Mouse (Mus musculus): Measurements from ENCODE around the gene Lsm12. TPM values are rescaled to one million over a fixed set of nuclear protein-coding genes. Genes with fewer than 3 reads are reported as not detected.

Gene Lsm12
- total and polyA plus RNA-seq, 3 experiments, result 66.9 to 185 (median 78.9) TPM

DNA sequence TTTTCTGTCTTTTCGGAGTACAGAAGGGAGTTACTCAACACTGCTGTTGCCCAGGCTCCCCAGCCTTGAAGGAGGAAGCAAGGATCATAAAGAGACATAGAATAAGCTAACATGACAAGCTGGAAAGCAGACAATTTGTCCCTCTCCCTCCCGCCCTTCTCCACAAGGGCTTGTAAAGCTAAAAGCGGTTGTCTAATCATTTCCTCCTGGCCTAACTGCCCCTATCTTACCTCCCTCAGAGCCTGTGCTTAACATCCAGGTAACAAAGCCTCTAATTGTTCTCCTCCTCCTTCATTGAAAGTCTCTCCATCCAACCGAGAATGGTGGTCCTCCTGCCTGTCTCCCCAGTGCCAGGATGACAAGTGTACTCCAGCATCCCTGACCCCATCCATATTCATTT, 5.8 kb upstream of the Lsm12 start:
- Histone ChIP-seq H3K9me3 (replicated peaks; ENCODE audit: low read length) (no peaks in the 10 kb centered on the region), H3K36me3 (replicated peaks in 1 of 2; ENCODE audit: control insufficient read depth in 1 of 2, insufficient read depth in 1 of 2, low read length in 1 of 2) (peaks cover 36 to 46% of the 10 kb centered on the region in 2 experiments), H3K4me3 (replicated peaks in 1 of 3; ENCODE audit: low read depth in 2 of 3, low read length in 2 of 3, poor library complexity in 1 of 3) (peak overlapping the region in 2 of 3 experiments; percentile 60 to 79), H3K27me3 (replicated peaks) (no peaks in the 10 kb centered on the region), H3K9ac (ENCODE audit: insufficient read depth, low read depth) (peak overlapping the region; percentile 94), H3K27ac (ENCODE audit: insufficient read depth, low read depth) (no peak overlapping the region), H3K4me2 (ENCODE audit: insufficient read depth, low read depth, poor library complexity, severe bottlenecking) (peak overlapping the region; percentile 92), H3K4me1 (ENCODE audit: control insufficient read depth in 1 of 2, insufficient read depth in 2 of 2) (peaks cover 4 to 33% of the 10 kb centered on the region in 2 experiments), H3K79me2 (replicated peaks; ENCODE audit: control insufficient read depth, extremely low read depth, insufficient read depth, poor library complexity, severe bottlenecking) (0 out of 2 replicates have a peak, but pooled peaks cover 6% of the 10 kb centered on the region)
- in situ Hi-C loops (cut with MboI; ENCODE audit: low pct_ligation_motif_present, low pct_unique_long_range_greater_than_20kb, low sequenced_read_pairs) (loop anchor here (5.0 kb wide), 1 partner anchor 36 kb away; no protein-coding TSS in a partner anchor), dilution Hi-C loops (cut with MboI; ENCODE audit: extremely low pct_ligation_motif_present, extremely low pct_unique_long_range_greater_than_20kb, low sequenced_read_pairs) (no loop called here)
- TF ChIP-seq NELFE (IDR thresholded peaks at IDR 0.05; ENCODE audit: low read depth, low read length) (no peak), HCFC1 (IDR thresholded peaks at IDR 0.05; ENCODE audit: low read depth, low read length) (no peak), POLR2AphosphoS2 (IDR thresholded peaks at IDR 0.05; ENCODE audit: low read depth, low read length) (no peak), GABPA (IDR thresholded peaks at IDR 0.05; ENCODE audit: insufficient replicate concordance, low read depth, low read length) (no peak), CHD2 (IDR thresholded peaks at IDR 0.05; ENCODE audit: low read length) (no peak), MXI1 (IDR thresholded peaks at IDR 0.05; ENCODE audit: low read depth, low read length) (no peak)
- DNase-seq (ENCODE audit: extremely low read depth), result no peak

DNA sequence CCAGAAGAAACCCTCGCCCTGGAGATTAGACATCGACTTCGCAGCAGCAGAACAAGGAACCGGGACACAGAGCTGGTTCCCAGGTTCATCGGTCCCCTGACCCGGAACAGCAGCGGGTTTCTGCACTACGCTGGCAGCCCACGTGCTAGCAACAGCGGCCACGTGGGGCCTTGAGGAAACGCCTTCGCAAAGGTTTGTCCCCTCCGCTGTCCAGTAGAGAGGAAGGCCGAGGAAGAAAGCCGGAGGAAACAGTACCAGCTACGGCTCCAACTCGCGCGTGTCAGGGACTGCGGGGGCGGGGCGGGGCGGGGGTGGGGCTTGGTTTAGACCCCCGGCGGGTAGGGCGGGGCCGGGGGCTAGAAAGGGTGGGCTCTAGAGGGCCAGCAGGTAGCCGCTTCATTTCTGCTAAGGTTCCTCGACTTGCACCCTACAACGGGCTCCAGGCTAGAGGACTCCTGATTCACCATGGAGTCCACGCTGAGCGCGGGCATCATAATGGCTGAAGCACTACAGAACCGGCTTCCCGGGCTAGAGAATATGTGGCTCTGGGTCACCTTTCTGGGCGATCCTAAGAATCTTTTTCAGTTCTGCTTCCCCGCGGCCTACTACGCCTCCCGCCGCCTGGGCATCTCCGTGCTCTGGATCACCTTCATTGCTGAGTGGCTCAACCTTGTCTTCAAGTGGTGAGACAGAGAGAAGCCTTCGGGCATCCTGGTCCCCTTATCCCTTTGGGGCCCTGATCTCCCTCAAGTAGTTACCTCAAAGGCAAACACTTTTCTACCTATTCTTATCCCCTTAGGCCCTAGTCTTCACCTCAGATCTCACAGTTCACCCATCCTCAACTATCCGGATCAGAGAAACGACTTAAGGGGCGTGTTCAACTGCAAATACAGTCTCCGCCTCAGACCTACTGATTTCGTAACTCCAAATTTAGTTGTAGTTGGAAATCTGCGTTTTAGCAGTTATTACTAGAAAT, 4.7 kb upstream of the Lsm12 start, which contains the start of gene G6pc3:
G6pc3 (plus strand) TSS at position 160 of the 976 bp plus-strand sequence.
- peaks cover 26 to 35% of the 10 kb centered on the region in 2 experiments for H3K36me3 ChIP-seq (replicated peaks in 1 of 2; ENCODE audit: control insufficient read depth in 1 of 2, insufficient read depth in 1 of 2, low read length in 1 of 2)
- H3K79me2 ChIP-seq (replicated peaks; ENCODE audit: control insufficient read depth, extremely low read depth, insufficient read depth, poor library complexity, severe bottlenecking), result peaks cover 6% of the 10 kb centered on the region
- peak; percentile 97 for DNase-seq (ENCODE audit: extremely low read depth)
- peak within 1 kb of the TSS; percentile 60 to 79 (median 73) for H3K4me3 ChIP-seq (replicated peaks in 1 of 3; ENCODE audit: low read depth in 2 of 3, low read length in 2 of 3, poor library complexity in 1 of 3)
- H3K4me2 ChIP-seq (ENCODE audit: insufficient read depth, low read depth, poor library complexity, severe bottlenecking), result peak within 1 kb of the TSS; percentile 95
- in situ Hi-C loops (cut with MboI; ENCODE audit: low pct_ligation_motif_present, low pct_unique_long_range_greater_than_20kb, low sequenced_read_pairs), result loop anchor here (5.0 kb wide), 1 partner anchor 38 kb away; no protein-coding TSS in a partner anchor
- dilution Hi-C loops (cut with MboI; ENCODE audit: extremely low pct_ligation_motif_present, extremely low pct_unique_long_range_greater_than_20kb, low sequenced_read_pairs), result no loop called here
- H3K27me3 ChIP-seq (replicated peaks), result no peaks in the 10 kb centered on the region
- peak within 1 kb of the TSS; percentile 30 for H3K27ac ChIP-seq (ENCODE audit: insufficient read depth, low read depth)
- H3K4me1 ChIP-seq (ENCODE audit: control insufficient read depth in 1 of 2, insufficient read depth in 2 of 2), result peaks cover 4 to 38% of the 10 kb centered on the region in 2 experiments
- H3K9ac ChIP-seq (ENCODE audit: insufficient read depth, low read depth), result peak within 1 kb of the TSS; percentile 94
- H3K9me3 ChIP-seq (replicated peaks; ENCODE audit: low read length), result no peaks in the 10 kb centered on the region
- peak; percentile 83; the same call in 1 of the 2 replicates for TF ChIP-seq KAT2A (IDR thresholded peaks at IDR 0.05; ENCODE audit: insufficient replicate concordance, low read length)
- peak; percentile 100 for TF ChIP-seq MXI1 (IDR thresholded peaks at IDR 0.05; ENCODE audit: low read depth, low read length)
- TF ChIP-seq E2F4 (IDR thresholded peaks at IDR 0.05; ENCODE audit: insufficient replicate concordance, low read depth, low read length), result no peak
- peak; percentile 87 for TF ChIP-seq TCF12 (IDR thresholded peaks at IDR 0.05; ENCODE audit: low read depth, low read length)
- no peak for TF ChIP-seq JUND (conservative IDR thresholded peaks at IDR 0.05; ENCODE audit: low read depth, low read length)
- no peak for TF ChIP-seq MAFK (IDR thresholded peaks at IDR 0.05; ENCODE audit: insufficient replicate concordance, low read length)
- peak; percentile 67 for TF ChIP-seq NELFE (IDR thresholded peaks at IDR 0.05; ENCODE audit: low read depth, low read length)
- peak; percentile 75; the same call in 1 of the 2 replicates for TF ChIP-seq UBTF (IDR thresholded peaks at IDR 0.05; ENCODE audit: low read depth, low read length)
- TF ChIP-seq MYC (IDR thresholded peaks at IDR 0.05; ENCODE audit: low read depth, low read length), result peak; percentile 100
- peak; percentile 84 for TF ChIP-seq POLR2A (IDR thresholded peaks at IDR 0.05; ENCODE audit: low read depth, low read length)
- TF ChIP-seq ETS1 (conservative IDR thresholded peaks at IDR 0.05; ENCODE audit: low read depth, low read length), result peak; percentile 70; the same call in 1 of the 2 replicates
- TF ChIP-seq USF2 (conservative IDR thresholded peaks at IDR 0.05; ENCODE audit: low read depth, low read length), result peak; percentile 93
- 0 out of 2 replicates have a peak, but pooled peaks have one; percentile 78 for TF ChIP-seq MAZ (IDR thresholded peaks at IDR 0.05; ENCODE audit: low read depth, low read length)
- TF ChIP-seq JUN (IDR thresholded peaks at IDR 0.05; ENCODE audit: insufficient read depth, low read depth, low read length), result no peak
- no peak for TF ChIP-seq ZKSCAN1 (IDR thresholded peaks at IDR 0.05; ENCODE audit: borderline replicate concordance, low read depth, low read length)
- peak; percentile 98 for TF ChIP-seq ELF1 (IDR thresholded peaks at IDR 0.05; ENCODE audit: low read depth, low read length)
- TF ChIP-seq HCFC1 (IDR thresholded peaks at IDR 0.05; ENCODE audit: low read depth, low read length), result peak; percentile 91
- TF ChIP-seq EP300 (IDR thresholded peaks at IDR 0.05; ENCODE audit: low read length), result peak; percentile 17; the same call in 1 of the 2 replicates
- peak; percentile 95 for TF ChIP-seq USF1 (IDR thresholded peaks at IDR 0.05; ENCODE audit: low read depth, low read length)
- TF ChIP-seq RCOR1 (conservative IDR thresholded peaks at IDR 0.05; ENCODE audit: low read depth, low read length), result no peak
- peak; percentile 77 for TF ChIP-seq MEF2A (IDR thresholded peaks at IDR 0.05; ENCODE audit: borderline replicate concordance, low read depth, low read length)
- TF ChIP-seq IRF4 (IDR thresholded peaks at IDR 0.05; ENCODE audit: low read depth, low read length), result peak; percentile 74
- peak; percentile 88 for TF ChIP-seq CHD2 (IDR thresholded peaks at IDR 0.05; ENCODE audit: low read length)
- peak; percentile 100 for TF ChIP-seq MAX (IDR thresholded peaks at IDR 0.05; ENCODE audit: low read length)
- TF ChIP-seq ZMIZ1 (IDR thresholded peaks at IDR 0.05; ENCODE audit: low read depth, low read length), result peak; percentile 67
- no peak for TF ChIP-seq POLR2AphosphoS2 (IDR thresholded peaks at IDR 0.05; ENCODE audit: low read depth, low read length)
- TF ChIP-seq TBP (conservative IDR thresholded peaks at IDR 0.05; ENCODE audit: low read depth, low read length), result no peak; the same call in 1 of the 2 replicates
